Mouse (Mus musculus) c-Kit-positive CD71-positive TER-119-positive erythroid progenitor cells, embryonic 14.5 days (primary cell): ENCODE measurements around the gene Nfic.

Source experiments
- DNase-seq: peaks from one replicate; pipeline ENCODE4 v3.0.0-alpha.2; 2013; ENCODE audit warnings: low spot score

Gene Nfic

GRCm38 (mm10) chr10:81404082-81404481, 51.4 kb downstream of the Nfic start:
- no peak for DNase-seq

- no peak for DNase-seq
Observed at GRCm38 (mm10) chr10:81403511-81403910, 51.9 kb downstream of the Nfic start.

GRCm38 (mm10) chr10:81402227-81402765, 53.1 kb downstream of the Nfic start:
- DNase-seq, result no peak

GRCm38 (mm10) chr10:81401521-81402226, 53.8 kb downstream of the Nfic start:
- DNase-seq, result peak; percentile 70

GRCm38 (mm10) chr10:81401205-81401520, 54.3 kb downstream of the Nfic start:
- DNase-seq, result no peak

GRCm38 (mm10) chr10:81400371-81401204, 54.8 kb downstream of the Nfic start:
- no peak for DNase-seq

- no peak for DNase-seq
Observed at GRCm38 (mm10) chr10:81399798-81400308, 55.6 kb downstream of the Nfic start.

GRCm38 (mm10) chr10:81399296-81399695, 56.1 kb downstream of the Nfic start:
- no peak for DNase-seq

- DNase-seq, result no peak
Observed at GRCm38 (mm10) chr10:81396749-81397148, 58.7 kb downstream of the Nfic start.

GRCm38 (mm10) chr10:81395865-81396264, 59.6 kb downstream of the Nfic start:
- no peak for DNase-seq

- peak; percentile 61 for DNase-seq
Observed at GRCm38 (mm10) chr10:81395127-81395526, 60.3 kb downstream of the Nfic start.

- no peak for DNase-seq
Observed at GRCm38 (mm10) chr10:81393456-81394063, 61.9 kb downstream of the Nfic start.

GRCm38 (mm10) chr10:81392781-81393185, 62.7 kb downstream of the Nfic start, which contains the start of gene Smim24:
Smim24 (plus strand) TSS chr10:81393051.
- no peak for DNase-seq

GRCm38 (mm10) chr10:81392270-81392669, 63.2 kb downstream of the Nfic start:
- DNase-seq, result no peak

- DNase-seq, result no peak
Observed at GRCm38 (mm10) chr10:81390678-81390965, 64.8 kb downstream of the Nfic start.

GRCm38 (mm10) chr10:81389801-81390677, 65.4 kb downstream of the Nfic start:
- DNase-seq, result peak; percentile 54

GRCm38 (mm10) chr10:81389373-81389772, 66.1 kb downstream of the Nfic start:
- DNase-seq, result no peak

GRCm38 (mm10) chr10:81388505-81389055, 66.9 kb downstream of the Nfic start, which contains the start of gene Gm48552:
Gm48552 (plus strand) TSS chr10:81389005.
- DNase-seq, result no peak

- no peak for DNase-seq
Observed at GRCm38 (mm10) chr10:81387716-81388115, 67.7 kb downstream of the Nfic start.

GRCm38 (mm10) chr10:81385603-81386306, 69.7 kb downstream of the Nfic start:
- no peak for DNase-seq

- no peak for DNase-seq
Observed at GRCm38 (mm10) chr10:81384605-81384982, 70.8 kb downstream of the Nfic start.
